Mouse (Mus musculus) kidney, adult 2 months (tissue): ENCODE measurements around the gene Khdc1a.

Experiments
- CTCF ChIP-seq: fragments of 200-500 bp; conservative IDR thresholded peaks from 2 replicates; pipeline ENCODE4 v1.5.1; 2011; ENCODE audit warnings: low read depth, mild to moderate bottlenecking, control low read depth, low read length, moderate library complexity, mixed read lengths; ENCODE audit not compliant: insufficient read depth, insufficient read length
- POLR2A ChIP-seq: fragments of 200-500 bp; IDR thresholded peaks from one replicate; pipeline ENCODE4 v1.6.1; 2011; ENCODE audit warnings: low read depth, low read length, control low read depth

DNA sequence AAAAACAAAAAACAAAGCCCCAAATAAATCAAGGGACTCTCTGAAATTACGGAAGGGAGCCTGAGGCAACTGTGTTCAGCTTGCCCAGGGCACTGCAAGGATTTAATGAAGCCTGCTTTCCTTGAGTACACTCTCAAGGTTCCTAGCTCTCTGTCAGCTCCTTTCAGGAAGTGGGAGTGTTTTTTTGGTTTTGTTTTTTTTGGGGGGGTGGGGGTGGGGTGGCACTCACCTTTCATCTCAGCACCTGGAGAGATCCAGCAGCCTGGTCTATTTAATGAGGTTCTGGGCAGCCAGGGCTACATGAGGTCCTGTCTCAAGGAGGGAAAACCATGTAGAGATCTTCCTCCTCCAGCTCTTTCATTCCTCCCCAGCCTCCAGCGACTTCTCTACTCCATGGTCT lies at the start of gene Khdc1a:
- TF ChIP-seq POLR2A (no peak), CTCF (no peak)
